Mouse (Mus musculus): ENCODE results near the gene Onecut3.

The Onecut3 gene

GRCm38 (mm10) chr10:80503599-80504220 lies 9.1 kb downstream of the Onecut3 start:
- no peak for DNase-seq (ENCODE audit: inconsistent ontology term)

GRCm38 (mm10) chr10:80504724-80505123 lies 10.1 kb downstream of the Onecut3 start:
- no peak for DNase-seq (ENCODE audit: inconsistent ontology term)

GRCm38 (mm10) chr10:80506222-80506621 lies 11.6 kb downstream of the Onecut3 start:
- peak; percentile 56 for DNase-seq (ENCODE audit: inconsistent ontology term)

DNA sequence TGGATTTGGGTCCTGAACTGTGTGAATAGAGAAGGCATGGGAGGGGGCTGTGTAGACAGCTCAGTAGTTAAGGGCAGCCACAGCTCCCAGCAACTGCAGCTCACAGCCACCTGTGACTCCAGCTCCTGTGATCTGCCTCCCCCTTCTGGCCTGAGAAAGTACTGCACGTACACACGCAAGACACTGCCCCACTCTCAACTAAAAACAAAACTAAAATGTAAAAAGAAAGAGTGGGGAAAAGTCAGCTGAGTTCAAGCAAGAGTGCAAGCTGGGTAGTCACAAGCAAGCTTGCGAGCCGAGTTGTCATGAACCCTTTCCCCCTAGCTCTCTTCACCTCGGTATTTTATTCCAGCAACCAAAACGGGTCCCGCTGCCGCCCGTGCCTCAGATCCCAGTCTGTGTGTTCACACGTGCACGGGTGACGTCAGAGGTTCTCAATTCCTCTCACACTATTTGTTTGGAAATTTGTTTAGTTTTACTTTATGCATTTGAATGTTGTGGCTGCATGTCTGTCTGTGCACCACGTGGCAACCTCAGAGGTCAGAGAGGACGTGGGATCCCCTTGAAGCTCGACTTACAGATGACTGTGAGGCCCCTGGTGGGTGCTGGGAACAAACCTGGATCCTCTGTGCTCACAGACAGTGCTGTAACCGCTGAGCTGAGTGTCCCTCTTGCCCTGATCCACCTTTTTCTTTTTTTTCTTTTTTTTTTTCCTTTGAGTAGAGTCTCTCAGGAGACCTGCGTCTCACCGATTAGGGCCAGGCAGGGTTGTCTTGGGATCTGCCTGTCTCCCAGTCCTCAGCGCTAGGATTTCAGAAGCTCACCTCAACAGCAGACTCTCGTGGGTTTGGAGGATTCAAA lies 15.0 kb downstream of the Onecut3 start:
- DNase-seq (ENCODE audit: inconsistent ontology term): peak; percentile 66

GRCm38 (mm10) chr10:80510273-80510660 lies 15.6 kb downstream of the Onecut3 start:
- DNase-seq (ENCODE audit: inconsistent ontology term): peak; percentile 37

DNA sequence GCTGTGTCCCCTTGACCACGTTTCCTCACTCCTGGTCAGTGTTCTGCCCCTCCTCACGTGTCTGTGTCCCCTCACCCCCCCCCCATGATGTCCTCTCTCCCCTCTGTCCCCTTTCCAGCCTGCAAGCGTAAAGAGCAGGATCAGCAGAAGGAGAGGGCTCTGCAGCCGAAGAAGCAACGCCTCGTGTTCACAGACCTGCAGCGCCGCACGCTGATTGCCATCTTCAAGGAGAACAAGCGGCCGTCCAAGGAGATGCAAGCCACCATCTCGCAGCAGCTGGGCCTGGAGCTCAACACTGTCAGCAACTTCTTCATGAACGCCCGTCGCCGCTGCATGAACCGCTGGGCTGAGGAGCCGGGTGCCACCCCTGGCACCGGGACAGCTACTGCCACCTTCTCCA lies 19.1 kb downstream of the Onecut3 start:
- no peak for DNase-seq (ENCODE audit: inconsistent ontology term)

- no peak for DNase-seq (ENCODE audit: inconsistent ontology term)
Observed at GRCm38 (mm10) chr10:80519287-80519686, 24.7 kb downstream of the Onecut3 start.

GRCm38 (mm10) chr10:80523299-80523698 lies 28.7 kb downstream of the Onecut3 start:
- no peak for DNase-seq (ENCODE audit: inconsistent ontology term)

- no peak for DNase-seq (ENCODE audit: inconsistent ontology term)
Observed at GRCm38 (mm10) chr10:80526172-80526571, 31.5 kb downstream of the Onecut3 start.

- no peak for DNase-seq (ENCODE audit: inconsistent ontology term)
Observed at GRCm38 (mm10) chr10:80532783-80533182, 38.1 kb downstream of the Onecut3 start.

GRCm38 (mm10) chr10:80533704-80534103 lies 39.1 kb downstream of the Onecut3 start:
- DNase-seq (ENCODE audit: inconsistent ontology term): no peak

- DNase-seq (ENCODE audit: inconsistent ontology term): no peak
Observed at GRCm38 (mm10) chr10:80535071-80535470, 40.4 kb downstream of the Onecut3 start.

DNA sequence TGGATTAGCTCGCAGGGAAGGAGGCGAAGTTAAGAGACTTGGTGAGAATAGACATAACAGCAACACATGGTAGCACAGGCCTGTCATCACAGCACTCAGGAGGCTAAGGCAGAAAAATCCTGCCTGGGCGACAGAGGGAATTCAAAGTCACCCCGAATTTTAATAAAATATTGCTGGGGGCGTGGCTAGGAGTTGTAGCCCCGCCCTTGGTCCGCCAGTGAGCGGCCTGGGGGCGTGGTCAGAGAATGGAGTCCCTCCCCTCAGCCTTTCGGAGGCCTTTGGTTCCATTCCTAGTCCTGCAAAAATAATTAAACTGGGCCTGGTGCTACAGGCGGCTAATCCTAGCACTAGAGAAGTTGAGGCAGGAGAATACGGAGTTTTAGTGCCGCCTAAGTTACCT lies 41.1 kb downstream of the Onecut3 start:
- no peak for DNase-seq (ENCODE audit: inconsistent ontology term)

DNA sequence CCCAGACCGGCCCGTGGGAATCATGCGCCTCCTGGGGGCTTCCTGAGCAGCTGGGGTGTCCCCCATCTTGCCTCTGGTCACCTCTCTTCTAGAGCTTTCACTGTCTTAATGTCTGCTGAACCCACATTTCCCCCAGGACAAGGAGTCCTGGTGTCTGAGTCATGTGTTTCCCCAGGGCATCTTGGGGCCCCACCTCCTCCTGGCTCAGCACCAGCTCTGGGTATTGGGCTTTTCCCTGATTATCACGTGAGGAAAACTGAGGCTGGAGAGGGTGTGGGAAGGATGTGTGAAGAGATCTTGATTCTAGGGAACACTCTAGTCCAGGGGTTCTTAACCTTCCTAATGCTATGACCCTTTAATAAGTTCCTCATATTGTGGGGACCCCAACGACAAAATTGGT lies 43.5 kb downstream of the Onecut3 start:
- peak; percentile 61 for DNase-seq (ENCODE audit: inconsistent ontology term)

DNA sequence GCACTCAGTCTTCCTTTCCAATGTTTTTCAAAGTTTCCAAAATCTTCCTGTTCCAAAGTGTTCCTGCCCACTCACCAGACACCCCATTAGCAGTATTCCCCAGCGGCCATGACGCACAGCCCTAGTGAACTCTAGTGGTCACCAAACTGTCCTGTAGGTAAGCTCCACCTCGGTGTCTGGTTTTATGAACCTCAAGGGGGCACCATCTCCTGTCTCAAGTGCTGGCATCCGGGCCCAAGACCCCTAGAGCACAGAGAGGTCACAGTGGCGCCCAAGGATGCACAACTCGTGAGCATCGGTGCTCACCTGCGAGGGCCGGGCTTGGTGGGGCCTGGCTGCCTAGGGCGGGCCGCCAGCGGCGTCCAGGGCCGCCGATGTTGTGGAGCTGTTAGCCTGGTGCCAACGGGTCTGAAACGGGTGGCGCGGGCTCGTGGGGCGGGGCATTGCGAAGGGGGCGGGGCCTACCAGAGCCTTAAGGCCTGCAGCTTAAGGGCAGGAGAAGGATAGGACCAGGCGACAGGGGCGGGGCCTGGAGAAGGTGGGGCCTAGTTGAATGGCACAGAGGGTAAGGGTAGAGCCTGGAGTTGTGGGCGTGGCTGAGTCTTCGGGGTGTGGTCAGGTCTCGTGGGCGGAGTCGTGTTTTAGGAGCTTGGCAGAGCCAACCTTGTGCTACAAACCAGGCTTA lies 44.2 kb downstream of the Onecut3 start, which contains the start of gene Atp8b3:
Atp8b3 (minus strand) TSS at position 415 of the 685 bp plus-strand sequence.
- peak; percentile 85 for DNase-seq (ENCODE audit: inconsistent ontology term)

DNA sequence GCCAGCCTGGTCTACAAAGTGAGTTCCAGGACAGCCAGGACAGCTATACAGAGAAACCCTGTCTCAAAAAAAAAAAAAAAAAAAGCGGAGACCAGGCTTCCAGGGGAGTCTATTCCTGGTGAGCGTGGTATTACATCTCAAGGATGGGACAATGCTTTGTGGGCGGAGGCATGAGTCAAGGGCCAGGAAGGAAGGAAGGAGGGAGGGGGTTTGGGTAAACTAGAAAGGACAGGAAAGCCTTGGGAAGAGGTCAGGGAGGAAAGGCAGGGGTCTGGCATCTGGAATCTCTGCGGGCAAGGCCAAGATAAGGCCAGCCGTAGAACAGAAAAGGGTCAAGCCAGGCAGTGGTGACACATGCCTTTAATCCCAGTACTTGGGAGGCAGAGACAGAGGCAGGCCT lies 44.9 kb downstream of the Onecut3 start:
- DNase-seq (ENCODE audit: inconsistent ontology term): no peak

GRCm38 (mm10) chr10:80543873-80544272 lies 49.2 kb downstream of the Onecut3 start:
- DNase-seq (ENCODE audit: inconsistent ontology term): no peak

DNA sequence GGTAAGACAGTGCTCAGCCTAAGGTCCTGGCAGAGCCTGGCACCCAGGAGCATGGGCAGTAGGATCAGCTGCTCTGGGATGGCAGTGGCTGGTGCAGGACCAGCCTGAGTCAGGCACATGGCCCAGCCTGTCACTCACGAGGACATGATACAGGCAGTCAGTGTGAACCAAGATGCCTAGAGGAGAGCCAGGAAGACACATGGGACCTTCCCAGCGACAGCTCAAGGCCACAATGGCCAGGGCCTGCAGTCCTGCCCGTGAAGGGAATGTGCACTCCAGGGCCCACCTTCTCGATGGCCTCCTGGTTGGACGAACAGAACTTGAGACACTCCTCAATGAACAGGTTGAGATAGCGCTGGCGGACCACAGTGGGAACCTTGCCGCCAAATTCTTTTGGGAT lies 51.0 kb downstream of the Onecut3 start:
- DNase-seq (ENCODE audit: inconsistent ontology term): no peak

- DNase-seq (ENCODE audit: inconsistent ontology term): no peak
Observed at GRCm38 (mm10) chr10:80546945-80547344, 52.3 kb downstream of the Onecut3 start.

DNA sequence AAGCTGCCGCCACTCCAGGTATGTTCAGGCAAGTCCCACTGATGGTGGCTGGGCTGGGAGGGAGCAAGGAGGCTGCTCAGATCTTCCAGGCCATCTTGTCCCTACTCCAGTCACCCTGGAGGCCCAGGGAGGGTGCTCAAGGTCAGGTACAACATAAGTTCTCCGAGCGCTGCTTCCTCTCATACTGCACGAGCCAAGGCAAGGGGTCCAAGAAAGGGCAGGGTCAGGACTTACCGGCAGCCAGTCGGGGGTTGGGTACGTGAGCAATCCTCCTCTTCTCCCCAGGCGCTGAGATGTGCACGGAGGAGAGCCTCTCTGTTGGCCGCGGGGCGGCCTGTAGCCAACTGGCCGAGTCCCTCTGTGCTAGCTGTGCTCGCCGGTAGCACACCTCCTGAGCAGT lies 52.9 kb downstream of the Onecut3 start:
- no peak for DNase-seq (ENCODE audit: inconsistent ontology term)

DNA sequence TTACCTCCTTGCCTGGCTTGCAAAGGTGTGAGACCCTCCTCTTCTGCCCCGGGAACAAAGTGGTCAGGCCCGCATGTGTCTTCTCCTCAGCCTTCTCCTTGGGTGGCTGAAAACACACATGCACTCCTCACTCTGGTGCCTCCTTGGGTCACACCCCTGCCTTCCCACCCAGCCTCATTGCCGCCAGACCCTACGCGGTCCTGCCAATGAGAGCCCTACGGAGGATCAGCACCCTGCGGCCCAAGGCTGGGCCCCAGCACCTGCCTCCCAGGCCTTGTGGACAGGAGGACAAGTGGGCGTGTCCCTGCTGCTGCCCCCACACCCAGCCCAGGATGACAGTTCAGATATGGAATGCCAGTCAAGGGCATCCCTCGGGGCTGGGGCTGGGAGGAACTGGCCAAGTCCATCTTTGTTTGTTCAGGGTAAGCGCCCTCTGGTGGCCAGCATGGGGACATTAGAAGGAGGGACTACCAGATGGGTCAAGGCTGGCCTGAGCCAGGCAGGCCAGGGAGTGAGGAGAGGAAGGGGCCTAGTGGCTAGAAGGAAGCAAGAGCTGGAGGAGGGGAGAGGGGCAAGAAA lies 53.9 kb downstream of the Onecut3 start:
- DNase-seq (ENCODE audit: inconsistent ontology term): peak; percentile 80

DNA sequence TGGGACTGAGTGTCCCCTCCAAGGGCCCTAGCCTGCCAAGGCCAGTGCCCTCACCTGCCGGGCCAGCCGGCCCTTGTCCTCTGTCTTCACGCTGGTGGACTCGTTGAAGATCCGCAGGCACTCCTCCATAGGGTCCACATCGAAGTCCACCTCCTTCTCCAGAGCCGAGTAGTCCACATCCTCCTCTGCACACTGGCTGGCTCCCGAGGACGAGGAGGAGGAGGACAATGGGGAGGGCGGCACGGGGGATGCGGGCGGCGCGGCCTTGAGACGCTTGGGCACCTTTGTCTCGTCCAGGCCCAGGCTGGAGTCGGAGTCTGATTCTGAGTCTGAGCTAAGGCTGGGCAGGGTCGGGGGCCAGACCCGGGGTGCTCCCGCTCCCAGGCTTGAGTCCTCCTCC lies 54.6 kb downstream of the Onecut3 start:
- DNase-seq (ENCODE audit: inconsistent ontology term): no peak
